Mouse (Mus musculus): ENCODE results near the gene Slc25a18. TPM values are rescaled to one million over a fixed set of nuclear protein-coding genes. Genes with fewer than 3 reads are reported as not detected.

The Slc25a18 gene
- polyA plus RNA-seq, 1 experiment = 0.46 TPM

- TF ChIP-seq CTCF (IDR thresholded peaks at IDR 0.05; ENCODE audit: borderline replicate concordance, insufficient read depth, low read length) (no peak), POLR2A (IDR thresholded peaks at IDR 0.05; ENCODE audit: low read depth, low read length) (no peak)
- no peak overlapping the region for H3K4me3 ChIP-seq (ENCODE audit: insufficient read depth, low read length)
- H3K27ac ChIP-seq (ENCODE audit: insufficient read depth, low read length) = no peak overlapping the region
- no peaks in the 10 kb centered on the region for H3K4me1 ChIP-seq (ENCODE audit: control insufficient read depth, insufficient read depth, low read length)
Measured at GRCm38 (mm10) chr6:120773763-120774162, 385 bp downstream of the Slc25a18 start.

- H3K27ac ChIP-seq (ENCODE audit: insufficient read depth, low read length) = no peak overlapping the region
- TF ChIP-seq CTCF (IDR thresholded peaks at IDR 0.05; ENCODE audit: borderline replicate concordance, insufficient read depth, low read length) (no peak), POLR2A (IDR thresholded peaks at IDR 0.05; ENCODE audit: low read depth, low read length) (no peak)
- no peaks in the 10 kb centered on the region for H3K4me1 ChIP-seq (ENCODE audit: control insufficient read depth, insufficient read depth, low read length)
- H3K4me3 ChIP-seq (ENCODE audit: insufficient read depth, low read length) = no peak overlapping the region
Measured at GRCm38 (mm10) chr6:120776286-120776685, 2.9 kb downstream of the Slc25a18 start.

GRCm38 (mm10) chr6:120777533-120777932 lies 4.2 kb downstream of the Slc25a18 start:
- Histone ChIP-seq H3K4me3 (ENCODE audit: insufficient read depth, low read length) (no peak overlapping the region), H3K4me1 (ENCODE audit: control insufficient read depth, insufficient read depth, low read length) (no peaks in the 10 kb centered on the region), H3K27ac (ENCODE audit: insufficient read depth, low read length) (no peak overlapping the region)
- TF ChIP-seq POLR2A (IDR thresholded peaks at IDR 0.05; ENCODE audit: low read depth, low read length) (no peak), CTCF (IDR thresholded peaks at IDR 0.05; ENCODE audit: borderline replicate concordance, insufficient read depth, low read length) (no peak)

DNA sequence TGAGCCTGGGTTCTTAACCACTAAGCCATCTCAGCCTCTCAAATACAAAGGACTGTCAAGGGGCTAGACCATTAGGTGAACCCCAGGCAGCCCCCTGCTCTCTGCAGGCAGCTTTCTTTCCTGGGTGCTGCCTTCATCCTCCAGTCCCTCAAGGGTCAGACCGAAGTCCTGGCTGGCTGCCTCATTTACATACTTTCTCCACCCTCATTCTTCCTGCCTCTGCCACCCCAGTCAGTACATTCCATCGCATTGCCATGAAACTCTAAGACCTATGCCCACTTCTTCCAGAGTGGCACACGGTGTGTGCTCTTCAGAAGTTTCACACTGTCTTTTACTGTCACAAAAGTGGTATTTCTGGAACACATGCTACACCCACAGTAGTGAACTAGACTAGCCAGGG lies 4.8 kb downstream of the Slc25a18 start:
- no peak overlapping the region for H3K4me3 ChIP-seq (ENCODE audit: insufficient read depth, low read length)
- no peaks in the 10 kb centered on the region for H3K4me1 ChIP-seq (ENCODE audit: control insufficient read depth, insufficient read depth, low read length)
- no peak overlapping the region for H3K27ac ChIP-seq (ENCODE audit: insufficient read depth, low read length)
- TF ChIP-seq POLR2A (IDR thresholded peaks at IDR 0.05; ENCODE audit: low read depth, low read length) = no peak
- no peak for TF ChIP-seq CTCF (IDR thresholded peaks at IDR 0.05; ENCODE audit: borderline replicate concordance, insufficient read depth, low read length)

GRCm38 (mm10) chr6:120782948-120783347 lies 9.6 kb downstream of the Slc25a18 start:
- TF ChIP-seq CTCF (IDR thresholded peaks at IDR 0.05; ENCODE audit: borderline replicate concordance, insufficient read depth, low read length) = no peak
- no peak for TF ChIP-seq POLR2A (IDR thresholded peaks at IDR 0.05; ENCODE audit: low read depth, low read length)
- Histone ChIP-seq H3K27ac (ENCODE audit: insufficient read depth, low read length) (no peak overlapping the region), H3K4me3 (ENCODE audit: insufficient read depth, low read length) (no peak overlapping the region), H3K4me1 (ENCODE audit: control insufficient read depth, insufficient read depth, low read length) (no peaks in the 10 kb centered on the region)

DNA sequence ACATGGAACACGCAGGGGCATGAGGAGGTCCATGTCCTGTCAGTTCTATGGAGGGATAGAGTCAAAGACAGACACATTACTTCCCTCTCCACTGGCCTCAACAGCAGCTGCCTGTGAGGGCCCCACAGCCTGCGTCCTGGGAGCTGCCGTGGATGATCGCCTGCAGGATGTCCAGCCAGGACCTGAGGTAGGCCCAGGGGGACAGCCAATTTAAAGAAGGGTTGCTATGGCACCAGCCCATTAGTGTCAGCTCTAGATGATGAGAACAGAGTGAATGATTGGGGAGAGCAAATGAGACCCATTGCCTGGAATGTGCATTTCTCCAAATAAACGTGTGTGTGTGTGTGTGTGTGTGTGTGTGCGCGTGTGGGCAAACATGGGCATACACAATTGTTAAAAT lies 11.0 kb downstream of the Slc25a18 start:
- Histone ChIP-seq H3K4me3 (ENCODE audit: insufficient read depth, low read length) (no peak overlapping the region), H3K27ac (ENCODE audit: insufficient read depth, low read length) (no peak overlapping the region), H3K4me1 (ENCODE audit: control insufficient read depth, insufficient read depth, low read length) (no peaks in the 10 kb centered on the region)
- TF ChIP-seq POLR2A (IDR thresholded peaks at IDR 0.05; ENCODE audit: low read depth, low read length) (no peak), CTCF (IDR thresholded peaks at IDR 0.05; ENCODE audit: borderline replicate concordance, insufficient read depth, low read length) (no peak)

DNA sequence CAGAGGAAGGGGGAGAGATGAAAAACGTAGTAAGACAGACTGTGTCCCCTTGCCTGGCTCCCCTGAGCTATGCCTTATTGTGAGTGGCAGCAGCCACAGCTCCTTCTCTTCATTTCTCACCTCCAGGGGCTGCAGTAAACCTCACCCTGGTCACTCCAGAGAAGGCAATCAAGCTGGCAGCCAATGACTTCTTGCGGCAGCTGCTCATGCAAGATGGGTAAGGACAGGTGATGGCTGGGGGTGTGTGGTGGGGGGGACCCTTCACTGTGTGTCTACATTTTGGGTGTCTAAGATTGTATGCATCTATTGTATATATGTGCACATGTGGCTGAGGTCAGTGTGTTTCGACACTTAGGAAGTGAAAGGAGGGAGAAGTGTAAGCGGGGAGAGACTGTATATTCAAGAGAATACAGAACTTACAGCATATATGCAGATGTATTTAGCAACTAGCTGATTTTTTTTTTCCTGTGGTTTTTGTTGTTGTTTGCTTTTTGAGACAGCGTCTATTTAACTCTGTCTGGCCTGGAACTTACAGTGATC lies 14.8 kb downstream of the Slc25a18 start:
- TF ChIP-seq CTCF (IDR thresholded peaks at IDR 0.05; ENCODE audit: borderline replicate concordance, insufficient read depth, low read length) = no peak
- TF ChIP-seq POLR2A (IDR thresholded peaks at IDR 0.05; ENCODE audit: low read depth, low read length) = no peak
- Histone ChIP-seq H3K4me1 (ENCODE audit: control insufficient read depth, insufficient read depth, low read length) (no peaks in the 10 kb centered on the region), H3K27ac (ENCODE audit: insufficient read depth, low read length) (no peak overlapping the region), H3K4me3 (ENCODE audit: insufficient read depth, low read length) (no peak overlapping the region)

GRCm38 (mm10) chr6:120788904-120789303 lies 15.5 kb downstream of the Slc25a18 start:
- H3K4me3 ChIP-seq (ENCODE audit: insufficient read depth, low read length) = no peak overlapping the region
- no peak for TF ChIP-seq POLR2A (IDR thresholded peaks at IDR 0.05; ENCODE audit: low read depth, low read length)
- no peaks in the 10 kb centered on the region for H3K4me1 ChIP-seq (ENCODE audit: control insufficient read depth, insufficient read depth, low read length)
- H3K27ac ChIP-seq (ENCODE audit: insufficient read depth, low read length) = no peak overlapping the region

DNA sequence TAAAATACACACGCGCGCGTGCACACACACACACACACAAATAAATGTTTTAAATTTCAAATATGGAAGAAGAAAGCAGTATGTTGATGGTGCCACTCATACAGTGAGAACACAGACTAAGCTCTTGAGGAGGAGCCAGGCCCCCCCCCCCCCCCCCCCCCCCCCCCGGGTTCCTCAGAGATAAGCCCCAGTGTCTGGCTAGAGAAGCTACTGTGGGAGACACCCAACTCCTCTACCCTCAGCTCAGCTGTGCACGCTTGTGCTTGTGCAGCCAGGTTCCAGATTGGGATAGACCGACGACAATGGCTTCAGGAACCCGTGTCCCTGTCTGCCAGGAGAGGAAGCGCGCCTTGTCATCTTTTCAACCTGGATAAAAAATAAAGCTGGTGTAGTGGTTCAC lies 16.8 kb downstream of the Slc25a18 start:
- Histone ChIP-seq H3K27ac (ENCODE audit: insufficient read depth, low read length) (no peak overlapping the region), H3K4me1 (ENCODE audit: control insufficient read depth, insufficient read depth, low read length) (no peaks in the 10 kb centered on the region), H3K4me3 (ENCODE audit: insufficient read depth, low read length) (no peak overlapping the region)
- TF ChIP-seq CTCF (IDR thresholded peaks at IDR 0.05; ENCODE audit: borderline replicate concordance, insufficient read depth, low read length) = no peak

GRCm38 (mm10) chr6:120790717-120791116 lies 17.3 kb downstream of the Slc25a18 start:
- no peak overlapping the region for H3K4me3 ChIP-seq (ENCODE audit: insufficient read depth, low read length)
- H3K4me1 ChIP-seq (ENCODE audit: control insufficient read depth, insufficient read depth, low read length) = no peaks in the 10 kb centered on the region
- no peak overlapping the region for H3K27ac ChIP-seq (ENCODE audit: insufficient read depth, low read length)
- no peak for TF ChIP-seq CTCF (IDR thresholded peaks at IDR 0.05; ENCODE audit: borderline replicate concordance, insufficient read depth, low read length)
- TF ChIP-seq POLR2A (IDR thresholded peaks at IDR 0.05; ENCODE audit: low read depth, low read length) = no peak

DNA sequence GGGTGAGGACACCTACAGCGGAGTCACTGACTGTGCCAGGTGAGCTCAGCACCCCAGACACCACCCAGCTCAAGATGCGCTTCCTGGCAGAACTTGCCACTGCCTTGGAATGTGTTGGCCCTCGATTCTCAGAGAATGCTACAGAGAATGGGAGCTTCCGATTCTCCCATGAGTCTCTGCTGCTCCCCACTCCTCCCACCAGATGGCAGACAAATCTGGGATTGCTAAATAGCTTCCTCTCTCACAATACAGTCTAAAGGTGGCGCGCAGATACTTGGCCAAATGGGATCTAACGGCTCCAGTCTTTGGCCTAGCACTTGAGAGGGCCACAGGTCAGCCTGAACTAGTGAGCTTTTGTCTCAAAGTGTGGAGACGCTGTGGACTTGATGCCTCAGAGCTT lies 19.6 kb downstream of the Slc25a18 start:
- H3K4me1 ChIP-seq (ENCODE audit: control insufficient read depth, insufficient read depth, low read length) = no peaks in the 10 kb centered on the region
- no peak overlapping the region for H3K4me3 ChIP-seq (ENCODE audit: insufficient read depth, low read length)
- H3K27ac ChIP-seq (ENCODE audit: insufficient read depth, low read length) = no peak overlapping the region
- no peak for TF ChIP-seq CTCF (IDR thresholded peaks at IDR 0.05; ENCODE audit: borderline replicate concordance, insufficient read depth, low read length)
- no peak for TF ChIP-seq POLR2A (IDR thresholded peaks at IDR 0.05; ENCODE audit: low read depth, low read length)
